Mouse (Mus musculus): Measurements from ENCODE around the gene Tex14.

Gene Tex14

DNA sequence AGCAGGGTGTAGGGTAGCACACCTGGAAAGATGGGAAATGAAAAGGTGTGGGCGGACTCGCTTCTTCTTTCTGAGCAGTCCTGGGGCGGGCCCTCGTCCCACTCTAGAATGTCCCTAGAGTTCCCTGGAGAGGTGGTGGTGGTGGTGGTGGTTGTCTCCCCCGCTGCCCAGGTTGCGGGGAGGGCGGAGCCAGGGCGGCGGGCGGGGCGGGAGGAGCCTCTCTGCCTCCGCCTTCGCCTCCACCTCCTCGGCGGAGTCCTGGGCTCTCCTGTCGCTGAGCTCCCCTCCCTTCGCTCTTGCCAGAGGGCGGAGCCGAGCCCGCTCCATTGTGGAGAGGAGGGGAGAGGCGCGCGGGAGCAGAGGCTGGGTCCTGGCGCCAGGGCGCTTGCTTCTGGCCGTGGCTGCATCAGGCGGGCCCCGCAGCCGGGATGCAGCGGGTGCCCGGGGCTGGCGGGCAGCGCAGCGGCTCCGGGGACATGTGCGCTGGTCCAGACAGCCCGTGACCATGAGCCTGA lies 190.5 kb downstream of the Tex14 start:
- DNase-seq: peak; percentile 99

DNA sequence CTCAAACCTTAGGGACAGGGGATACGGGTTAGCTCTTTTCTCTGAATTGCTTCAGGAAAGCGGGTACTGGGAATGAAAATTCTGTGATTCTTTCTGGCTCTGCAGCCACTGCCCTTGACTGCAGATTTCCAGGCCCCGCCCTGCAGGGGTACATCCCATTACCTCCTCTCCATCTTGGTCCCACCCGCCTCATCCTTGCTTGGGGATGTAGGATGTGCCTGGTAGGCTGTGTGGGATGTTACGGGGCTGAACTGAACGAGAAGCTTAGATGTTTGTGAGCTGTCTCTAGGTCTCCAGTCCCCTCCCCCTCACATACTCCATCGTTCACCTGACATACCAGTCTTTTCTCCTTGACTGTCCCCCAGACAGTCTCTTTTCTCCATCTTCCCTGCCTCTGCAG lies 191.1 kb downstream of the Tex14 start:
- peak; percentile 92 for DNase-seq

DNA sequence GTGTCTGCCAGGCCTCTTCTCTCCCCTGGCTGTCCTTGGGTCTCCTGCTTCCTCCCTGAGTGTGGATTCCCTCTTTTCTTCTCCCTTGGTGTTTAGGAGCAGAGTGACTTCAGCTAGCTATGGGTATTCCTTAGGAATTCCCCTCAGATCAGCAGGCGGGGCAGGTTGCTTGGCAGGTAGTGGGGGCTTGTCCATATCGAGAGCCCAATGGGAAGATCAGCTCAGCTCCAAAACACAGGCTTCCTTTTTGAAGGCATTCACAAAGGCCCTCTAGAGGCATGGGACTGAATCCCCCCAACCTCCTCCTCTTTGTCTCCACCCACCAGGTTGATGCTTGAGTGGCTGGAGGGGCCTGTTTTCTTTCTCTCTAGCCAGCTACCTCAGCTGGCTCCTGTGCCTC lies 191.6 kb downstream of the Tex14 start:
- peak; percentile 89 for DNase-seq

DNA sequence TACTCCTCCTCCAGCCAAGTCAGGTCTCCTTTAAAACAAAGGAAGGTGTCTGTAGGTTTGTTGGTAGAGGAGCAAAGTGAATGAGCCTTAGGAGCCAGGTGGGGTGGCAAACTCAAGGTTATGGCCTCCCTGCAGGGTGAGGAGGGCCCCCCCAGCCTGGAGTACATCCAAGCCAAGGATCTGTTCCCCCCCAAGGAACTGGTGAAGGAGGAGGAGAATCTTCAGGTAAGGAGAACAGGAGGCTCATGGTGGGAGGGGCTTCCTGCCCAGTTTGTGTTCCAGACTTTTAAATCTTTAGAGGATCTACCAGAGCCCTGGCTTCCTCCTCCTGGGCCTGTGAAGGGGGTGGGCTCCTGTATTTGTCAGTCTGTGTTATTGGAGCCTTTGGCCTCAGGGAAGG lies 192.2 kb downstream of the Tex14 start:
- DNase-seq: peak; percentile 88

DNA sequence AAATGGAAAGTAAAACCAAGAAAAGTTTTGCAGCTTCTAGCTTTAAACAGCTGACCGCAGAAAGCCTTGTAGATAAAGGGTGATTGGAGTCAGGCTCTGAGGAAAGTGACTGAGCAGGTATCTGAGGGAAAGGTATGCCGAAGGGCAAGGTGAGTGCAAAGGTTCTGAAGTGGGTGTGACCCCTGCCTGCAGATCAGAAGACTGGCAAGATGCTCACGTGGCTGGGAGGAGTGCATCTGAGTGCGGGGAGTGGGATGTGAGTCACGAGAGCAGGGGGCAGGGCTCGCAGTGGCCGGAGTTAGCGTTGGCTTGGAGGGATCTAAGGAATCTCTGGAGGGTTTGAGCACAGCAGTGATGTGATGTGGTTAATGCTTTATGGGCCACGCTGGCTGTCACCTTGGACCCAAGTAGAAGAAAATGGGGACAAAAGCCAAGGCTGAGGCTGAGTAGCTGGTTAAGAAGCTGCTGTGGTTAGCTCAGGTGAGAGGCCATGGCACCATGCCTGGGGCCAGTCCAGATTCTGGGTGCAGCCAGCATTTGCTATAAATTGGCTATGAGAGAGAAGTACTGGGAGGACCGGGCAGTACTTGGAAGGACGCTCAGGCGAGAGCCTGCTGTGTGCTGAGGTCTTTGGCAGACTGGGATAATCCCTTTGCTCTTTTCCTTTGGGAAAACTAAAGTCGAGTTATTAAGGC lies 194.7 kb downstream of the Tex14 start:
- DNase-seq: peak; percentile 85

DNA sequence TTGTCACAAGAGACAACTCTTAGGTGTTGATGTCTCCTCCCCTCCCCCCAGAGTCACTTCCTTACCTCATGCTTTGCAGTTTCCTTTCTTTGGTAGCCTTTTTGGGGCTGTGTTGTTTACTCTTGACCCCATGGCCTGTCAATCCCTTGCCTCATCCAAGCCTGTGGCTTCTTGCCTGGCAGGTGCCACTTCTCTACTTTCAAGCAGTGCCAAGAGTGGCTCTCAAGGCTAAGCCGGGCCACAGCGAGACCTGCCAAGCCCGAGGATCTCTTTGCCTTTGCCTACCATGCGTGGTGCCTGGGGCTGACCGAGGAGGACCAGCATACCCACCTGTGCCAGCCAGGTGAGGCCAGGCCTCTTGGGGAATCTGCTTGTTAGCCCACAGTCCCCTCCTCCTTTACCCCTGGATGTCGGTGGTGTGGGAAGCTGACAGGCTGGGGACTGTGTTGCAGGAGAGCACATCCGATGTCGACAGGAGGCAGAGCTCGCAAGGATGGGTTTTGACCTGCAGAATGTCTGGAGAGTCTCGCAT lies 195.5 kb downstream of the Tex14 start:
- DNase-seq: peak; percentile 89

DNA sequence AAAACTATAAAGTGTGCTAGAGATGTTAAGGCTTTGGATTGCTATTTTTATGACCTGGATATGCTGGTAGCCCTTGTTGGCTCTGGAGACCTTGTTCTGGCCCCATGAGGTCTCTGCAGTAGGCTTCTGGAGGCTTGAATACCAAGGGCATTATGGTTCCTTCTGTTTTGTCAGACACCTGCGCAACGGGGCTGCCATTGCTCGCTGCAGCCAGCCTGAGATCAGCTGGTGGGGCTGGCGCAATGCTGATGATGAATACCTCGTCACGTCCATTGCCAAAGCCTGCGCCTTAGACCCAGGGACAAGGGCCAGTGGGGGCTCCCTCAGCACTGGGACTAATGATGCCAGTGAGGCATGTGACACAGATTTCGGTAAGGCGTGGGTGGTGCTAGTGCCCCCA lies 197.4 kb downstream of the Tex14 start:
- peak; percentile 85 for DNase-seq

DNA sequence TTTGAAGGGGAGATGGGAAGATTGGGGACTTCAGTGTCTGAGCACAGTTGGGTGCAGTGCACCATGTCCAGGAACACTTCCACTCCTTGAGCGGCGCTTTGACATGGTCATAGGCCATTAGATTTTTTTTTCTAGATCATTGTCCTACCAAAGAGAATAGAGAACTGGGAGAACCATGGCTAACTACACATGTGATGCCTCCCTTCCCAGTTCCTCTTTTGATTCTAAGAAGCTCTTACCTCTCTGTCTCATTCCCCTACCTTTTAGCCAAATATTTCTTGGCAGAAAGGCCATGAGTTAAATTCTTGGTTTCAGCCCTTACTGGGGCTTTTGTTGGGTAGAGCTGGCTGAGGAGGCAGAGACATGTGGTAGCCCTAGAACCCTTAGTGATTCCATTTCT lies 198.7 kb downstream of the Tex14 start:
- DNase-seq: no peak

All from heart, adult 11 months (tissue).